Mouse (Mus musculus): Measurements from ENCODE around the gene Cyren. TPM values are rescaled to one million over a fixed set of nuclear protein-coding genes. Genes with fewer than 3 reads are reported as not detected.

Cyren gene
- 11.2 and 11.3 TPM in 2 replicates for total RNA-seq (2023)

DNA sequence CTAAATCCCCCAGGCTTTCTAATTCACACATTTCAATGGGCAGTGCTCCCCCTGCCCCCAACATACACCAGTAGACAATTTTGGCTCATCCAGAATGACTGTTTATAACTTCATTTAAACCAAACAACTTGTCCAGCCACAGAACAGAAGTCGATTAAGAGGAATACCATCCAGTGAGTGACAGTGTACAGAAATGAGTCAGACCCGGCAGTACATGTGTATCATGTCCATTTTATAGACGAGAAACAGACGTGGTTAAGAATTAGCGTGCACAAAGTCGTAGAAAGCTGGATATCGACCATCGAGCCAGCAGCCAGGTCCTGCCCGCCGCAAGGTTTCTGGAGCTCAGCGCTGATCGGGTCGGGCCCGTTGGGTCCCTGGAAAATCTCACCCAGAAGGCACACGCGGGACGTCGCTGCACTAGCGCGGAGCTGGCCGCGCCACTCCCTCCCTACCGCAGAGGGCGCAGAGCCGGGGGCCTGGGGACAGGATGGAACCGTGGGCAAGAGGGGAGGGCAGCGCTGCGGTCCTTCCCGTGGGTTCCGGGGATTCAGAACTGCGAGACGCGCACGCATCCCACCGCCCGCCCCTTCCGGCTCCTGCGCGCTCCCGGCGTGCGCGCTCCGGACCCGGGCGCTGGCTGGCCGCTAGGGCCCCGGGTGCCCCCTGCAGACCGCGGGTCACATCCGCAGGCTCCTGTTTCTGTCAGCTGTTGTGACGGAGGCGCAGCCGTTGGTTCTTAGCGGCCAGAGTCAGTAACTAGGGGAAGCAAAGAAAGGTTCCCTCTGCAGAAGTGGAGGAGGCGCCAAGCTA is at the start of gene Cyren:
Gene Cyren (minus strand): TSS at position 552 of the 813 bp plus-strand sequence.

DNA sequence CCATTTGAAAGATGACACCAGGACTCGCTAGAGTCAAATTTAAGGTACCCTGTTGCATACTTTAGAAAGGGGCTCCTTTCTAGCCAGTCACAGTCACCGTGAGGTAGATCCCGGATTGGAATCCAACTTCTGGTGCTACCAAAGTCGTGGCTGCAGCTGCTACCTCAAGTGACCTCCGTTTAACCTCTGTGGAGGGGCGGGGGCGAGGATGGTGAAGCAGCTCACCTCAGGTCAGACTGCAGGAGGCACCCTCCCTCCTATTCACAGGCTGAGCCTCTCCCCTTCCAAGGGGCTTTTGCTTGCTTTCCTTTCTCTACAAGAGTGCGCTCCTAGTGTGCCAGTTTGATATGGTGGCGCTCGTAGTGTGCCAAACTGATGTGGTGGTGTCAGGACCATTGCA is 42.1 kb upstream of the Cyren start, which contains the start of gene Stra8:
Gene Stra8 (plus strand): TSS at position 208 of the 400 bp plus-strand sequence.

DNA sequence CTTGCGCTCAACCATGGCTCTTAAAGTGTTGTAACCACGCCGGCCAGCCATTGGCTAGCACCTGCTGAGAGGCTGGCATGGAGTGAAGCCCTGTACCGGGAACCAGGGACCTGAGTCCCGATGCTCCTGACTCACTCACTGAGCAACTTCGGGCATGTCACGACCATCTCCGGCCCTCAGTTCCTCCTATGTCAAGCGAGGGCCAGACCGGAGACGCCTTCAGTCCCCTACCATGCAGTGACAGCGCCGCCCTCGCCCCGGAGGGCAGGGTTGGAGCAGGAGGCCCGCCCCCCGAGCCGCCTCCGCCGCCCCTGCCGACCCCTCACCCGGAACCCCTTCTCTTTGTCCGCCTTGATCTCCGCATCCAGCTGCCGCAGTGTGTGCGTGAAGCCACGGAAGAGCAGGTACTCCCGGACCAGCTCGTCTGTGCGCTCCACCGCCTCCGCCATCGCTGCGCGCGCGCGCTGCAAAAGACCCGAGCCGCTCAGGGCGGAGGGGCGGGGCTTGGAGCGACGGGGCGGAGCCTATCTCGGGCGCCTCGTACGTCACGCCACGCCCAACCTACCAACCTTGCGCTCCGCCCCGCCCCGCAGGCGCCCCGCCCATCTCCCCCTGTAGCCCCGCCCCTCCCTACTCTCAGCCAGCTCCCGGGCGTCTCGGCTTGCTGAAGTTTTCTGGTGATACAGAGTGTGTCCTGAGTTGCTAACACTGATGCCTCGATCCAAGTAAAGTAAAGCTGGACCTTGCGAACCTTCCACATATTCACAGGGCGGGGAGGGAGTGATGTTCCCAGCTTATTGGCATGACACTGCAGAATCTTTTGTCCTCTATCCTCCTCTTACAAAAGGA is 32.7 kb upstream of the Cyren start, which contains the start of gene Wdr91:
Gene Wdr91 (minus strand): TSS at position 506 of the 849 bp plus-strand sequence.

DNA sequence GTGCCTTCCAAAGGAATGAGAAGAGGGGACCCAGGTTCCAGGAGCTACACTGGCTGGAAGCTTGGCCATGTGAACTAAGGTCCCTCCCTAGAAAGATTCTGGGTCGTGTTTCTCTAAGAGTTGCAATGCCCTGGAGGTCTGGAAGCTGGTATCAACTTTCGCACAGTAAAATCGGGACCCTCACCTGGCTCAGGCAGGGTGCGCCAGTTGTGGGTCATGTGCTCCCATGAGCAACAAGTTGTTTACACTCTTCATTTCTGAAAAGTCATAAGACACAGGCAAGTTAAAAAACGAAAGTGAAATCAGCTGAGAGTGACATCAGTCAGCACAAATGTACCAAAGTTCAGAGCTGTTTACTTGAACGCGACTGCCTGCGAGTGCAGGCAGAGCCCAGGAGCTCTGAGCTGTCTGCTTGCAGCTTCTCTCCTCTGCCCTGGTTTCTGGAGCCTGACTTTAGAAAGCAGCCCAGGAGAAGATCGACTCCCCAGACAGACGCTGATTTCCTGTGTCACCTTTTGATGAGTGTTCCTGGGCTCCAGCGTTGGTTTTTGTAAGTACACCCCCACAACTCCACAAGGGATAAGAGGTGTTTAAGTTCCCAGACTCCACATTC is 15.0 kb downstream of the Cyren start, which contains the start of gene Tmem140:
Gene Tmem140 (plus strand): TSS at position 356 of the 613 bp plus-strand sequence.

Other genes starting within 250 kb of the Cyren start
- gene Agbl3, start 97.6 kb downstream of the Cyren start, total RNA-seq (2023): 0.60 and 0.64 TPM in 2 replicates
- gene Tmem140, start 14.9 kb downstream of the Cyren start, total RNA-seq (2023): 6.2 and 8.7 TPM in 2 replicates
- gene Wdr91, start 32.8 kb upstream of the Cyren start, total RNA-seq (2023): 24.4 and 26.0 TPM in 2 replicates
- not detected in 2 replicates for gene Stra8, start 42.1 kb upstream of the Cyren start, total RNA-seq (2023)
- gene Slc23a4, start 110.3 kb upstream of the Cyren start, total RNA-seq (2023): not detected in 2 replicates